ENCODE assay signal across 8 mouse cellular contexts in the genomic region with DNA sequence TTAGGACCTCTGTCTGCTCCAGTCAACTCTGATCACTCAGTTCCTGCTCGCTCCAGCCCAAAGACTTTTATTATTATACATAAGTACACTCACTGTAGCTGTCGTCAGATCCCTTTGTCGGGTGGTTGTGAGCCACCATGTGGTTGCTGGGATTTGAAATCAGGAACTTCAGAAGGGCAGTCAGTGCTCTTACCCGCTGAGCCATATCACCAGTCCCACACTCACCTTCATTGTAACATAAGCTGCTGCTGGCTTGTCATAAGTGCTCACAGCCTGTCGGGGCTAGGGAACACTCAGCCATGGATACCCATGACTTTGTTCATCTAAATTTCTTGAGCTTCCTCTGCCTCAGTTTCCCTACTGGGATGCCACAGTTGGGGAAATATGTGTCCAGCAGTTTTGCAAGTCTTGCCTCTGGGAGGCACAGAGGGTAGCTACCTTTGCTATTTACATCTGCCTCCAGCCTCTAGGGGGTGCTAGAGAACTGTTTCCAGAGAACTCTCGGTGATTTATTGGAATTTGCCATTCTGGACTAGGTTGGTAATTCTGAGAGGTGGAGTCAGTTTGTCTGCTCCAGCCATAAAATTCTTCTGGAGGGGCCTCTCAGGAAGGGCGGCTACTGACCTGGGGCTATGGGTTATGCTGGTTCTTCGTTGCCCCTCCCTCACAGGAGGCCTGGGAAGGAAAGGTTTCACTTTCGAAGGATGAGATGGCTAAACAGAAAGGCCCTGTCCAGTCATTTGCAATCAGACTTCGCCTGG. TPM values are rescaled to one million over a fixed set of nuclear protein-coding genes. Genes with fewer than 3 reads are reported as not detected.
DNase-seq lines count a peak whose midpoint lies in the region; ATAC-seq and TF ChIP-seq lines count a peak whose summit lies in the region.

No protein-coding gene starts in this region.

- no peak overlapping the region for H3K9ac ChIP-seq in hindbrain, embryonic 11.5 days (ENCODE audit: low read depth, low read length)
- H3K9ac ChIP-seq in hindbrain, embryonic 12.5 days: no peak overlapping the region
- peak overlapping the region; percentile 65 for H3K9ac ChIP-seq in heart, embryonic 13.5 days
- no peak overlapping the region for H3K9ac ChIP-seq in lung, embryonic 14.5 days

- no peaks in the 10 kb centered on the region for H3K9me3 ChIP-seq in hindbrain, embryonic 11.5 days (ENCODE audit: control insufficient read depth, low read length)
- H3K9me3 ChIP-seq in hindbrain, embryonic 12.5 days (replicated peaks): no peaks in the 10 kb centered on the region
- no peaks in the 10 kb centered on the region for H3K9me3 ChIP-seq in heart, embryonic 13.5 days
- no peaks in the 10 kb centered on the region for H3K9me3 ChIP-seq in lung, embryonic 14.5 days (ENCODE audit: low read depth, low read length)

- no peak overlapping the region for H3K4me3 ChIP-seq in hindbrain, embryonic 11.5 days (ENCODE audit: low read depth, low read length)
- no peak overlapping the region for H3K4me3 ChIP-seq in hindbrain, embryonic 12.5 days
- H3K4me3 ChIP-seq in cortical plate, adult 2 months (ENCODE audit: insufficient read depth, low read length): peak overlapping the region; percentile 8; the same call in 1 of the 2 replicates
- peak overlapping the region; percentile 40 for H3K4me3 ChIP-seq in heart, embryonic 13.5 days
- H3K4me3 ChIP-seq in lung, embryonic 14.5 days (ENCODE audit: low read depth, low read length): 0 out of 2 replicates have a peak overlapping the region, but pooled peaks have one; percentile 1

- no peak overlapping the region for H3K27ac ChIP-seq in hindbrain, embryonic 11.5 days (ENCODE audit: low read depth, low read length)
- H3K27ac ChIP-seq in hindbrain, embryonic 12.5 days: no peak overlapping the region
- H3K27ac ChIP-seq in cortical plate, adult 2 months (ENCODE audit: insufficient read depth, low read length): no peak overlapping the region
- no peak overlapping the region for H3K27ac ChIP-seq in heart, embryonic 13.5 days (replicated peaks)
- no peak overlapping the region for H3K27ac ChIP-seq in lung, embryonic 14.5 days (ENCODE audit: low read depth)

- peak; percentile 83 for DNase-seq in hindbrain, embryonic 11.5 days (ENCODE audit: low spot score)
- DNase-seq in ZHBTc4 (ENCODE audit: low read depth, low spot score): peak; percentile 92
- peak; percentile 87 for DNase-seq in kidney, postnatal 14 days
- peak; percentile 91 for DNase-seq in lung, embryonic 14.5 days
- DNase-seq in right cerebral cortex, postnatal 36 days (ENCODE audit: low spot score in 2 of 2): peak; percentile 52 to 63

- peak; percentile 68 for TF ChIP-seq CTCF in cortical plate, adult 2 months (IDR thresholded peaks at IDR 0.05; ENCODE audit: extremely low read depth, insufficient read depth, low read length)
- TF ChIP-seq CTCF in lung, embryonic 14.5 days (IDR thresholded peaks at IDR 0.05; ENCODE audit: low read depth): peak; percentile 77

- TF ChIP-seq POLR2A in cortical plate, adult 2 months (IDR thresholded peaks at IDR 0.05; ENCODE audit: extremely low read depth, insufficient read depth, low read length): no peak

- no peak for ATAC-seq in hindbrain, embryonic 11.5 days (ENCODE audit: low FRiP score)
- no peak for ATAC-seq in hindbrain, embryonic 12.5 days (ENCODE audit: low FRiP score)
- no peak for ATAC-seq in heart, embryonic 13.5 days (ENCODE audit: extremely low read depth, insufficient number of reproducible peaks, low FRiP score, low TSS enrichment)
- 0 out of 2 replicates have a peak, but pooled peaks have one; percentile 20 for ATAC-seq in lung, embryonic 14.5 days (ENCODE audit: insufficient read depth)

- no peak overlapping the region for H3K4me2 ChIP-seq in hindbrain, embryonic 11.5 days (replicated peaks; ENCODE audit: low read depth, low read length)
- H3K4me2 ChIP-seq in hindbrain, embryonic 12.5 days (replicated peaks): no peak overlapping the region; the same call in 1 of the 2 replicates
- H3K4me2 ChIP-seq in heart, embryonic 13.5 days: peak overlapping the region; percentile 60
- H3K4me2 ChIP-seq in lung, embryonic 14.5 days: peak overlapping the region; percentile 32; the same call in 1 of the 2 replicates

- 37% methylated on average over 10 of the region's 10 CpGs for WGBS in hindbrain, embryonic 11.5 days
- WGBS in hindbrain, embryonic 12.5 days: 36% methylated on average over 10 of the region's 10 CpGs
- WGBS in heart, embryonic 13.5 days: 32% methylated on average over 10 of the region's 10 CpGs
- 27% methylated on average over 10 of the region's 10 CpGs for WGBS in lung, embryonic 14.5 days

- H3K36me3 ChIP-seq in hindbrain, embryonic 11.5 days (ENCODE audit: control insufficient read depth, insufficient read depth, low read length): peaks cover 10% of the 10 kb centered on the region
- peaks cover 26% of the 10 kb centered on the region for H3K36me3 ChIP-seq in hindbrain, embryonic 12.5 days
- H3K36me3 ChIP-seq in heart, embryonic 13.5 days: peaks cover 26% of the 10 kb centered on the region
- peaks cover 22% of the 10 kb centered on the region for H3K36me3 ChIP-seq in lung, embryonic 14.5 days (ENCODE audit: insufficient read depth)

- peaks cover 40% of the 10 kb centered on the region for H3K27me3 ChIP-seq in hindbrain, embryonic 11.5 days (ENCODE audit: control insufficient read depth, insufficient read depth, low read length)
- peaks cover 42% of the 10 kb centered on the region for H3K27me3 ChIP-seq in hindbrain, embryonic 12.5 days
- H3K27me3 ChIP-seq in heart, embryonic 13.5 days (replicated peaks): peaks cover 50% of the 10 kb centered on the region
- peaks cover 42% of the 10 kb centered on the region for H3K27me3 ChIP-seq in lung, embryonic 14.5 days (ENCODE audit: insufficient read depth, low read length)

- peaks cover 12% of the 10 kb centered on the region for H3K4me1 ChIP-seq in hindbrain, embryonic 11.5 days (replicated peaks; ENCODE audit: control insufficient read depth, insufficient read depth, low read length)
- H3K4me1 ChIP-seq in hindbrain, embryonic 12.5 days: peaks cover 21% of the 10 kb centered on the region
- no peaks in the 10 kb centered on the region for H3K4me1 ChIP-seq in cortical plate, adult 2 months (ENCODE audit: control insufficient read depth, insufficient read depth, low read length)
- peaks cover 25% of the 10 kb centered on the region for H3K4me1 ChIP-seq in heart, embryonic 13.5 days
- H3K4me1 ChIP-seq in lung, embryonic 14.5 days (ENCODE audit: insufficient read depth): peaks cover 4% of the 10 kb centered on the region; the same call in 1 of the 2 replicates

RNA-seq across cellular contexts. Expression of a gene that starts 3.2 kb away (rescaled TPM):
- 2.0 and 2.6 TPM in 2 replicates for polyA plus RNA-seq in hindbrain, embryonic 11.5 days (2014; fragmentation: Nextera tagmentation; extraction: Ambion mirVana)
- polyA plus RNA-seq in hindbrain, embryonic 12.5 days (2016; fragmentation: Nextera tagmentation; extraction: Ambion mirVana): 2.9 and 5.7 TPM in 2 replicates
- 0.85 and 0.96 TPM in 2 replicates for polyA plus RNA-seq in cortical plate, adult 2 months (2012; rRNA removed)
- 0.09 and 0.32 TPM in 2 replicates for polyA plus RNA-seq in heart, embryonic 13.5 days (2015; fragmentation: Nextera tagmentation; extraction: Ambion mirVana)
- not detected in 2 replicates for polyA plus RNA-seq in lung, embryonic 14.5 days (2014; fragmentation: Nextera tagmentation; extraction: Ambion mirVana)

RNA-seq across cellular contexts. Expression of a gene that starts 8.1 kb away (rescaled TPM):
- polyA plus RNA-seq in hindbrain, embryonic 11.5 days (2014; fragmentation: Nextera tagmentation; extraction: Ambion mirVana): 28.0 and 28.9 TPM in 2 replicates
- 40.3 and 41.6 TPM in 2 replicates for polyA plus RNA-seq in hindbrain, embryonic 12.5 days (2016; fragmentation: Nextera tagmentation; extraction: Ambion mirVana)
- 61.8 and 65.7 TPM in 2 replicates for polyA plus RNA-seq in cortical plate, adult 2 months (2012; rRNA removed)
- polyA plus RNA-seq in heart, embryonic 13.5 days (2015; fragmentation: Nextera tagmentation; extraction: Ambion mirVana): 12.3 and 12.6 TPM in 2 replicates
- polyA plus RNA-seq in lung, embryonic 14.5 days (2014; fragmentation: Nextera tagmentation; extraction: Ambion mirVana): 35.8 TPM in 2 replicates

RNA-seq across cellular contexts. Expression of a gene that starts 22.6 kb away (rescaled TPM):
- polyA plus RNA-seq in hindbrain, embryonic 11.5 days (2014; fragmentation: Nextera tagmentation; extraction: Ambion mirVana): 127 and 135 TPM in 2 replicates
- polyA plus RNA-seq in hindbrain, embryonic 12.5 days (2016; fragmentation: Nextera tagmentation; extraction: Ambion mirVana): 203 and 212 TPM in 2 replicates
- polyA plus RNA-seq in cortical plate, adult 2 months (2012; rRNA removed): 257 and 259 TPM in 2 replicates
- polyA plus RNA-seq in heart, embryonic 13.5 days (2015; fragmentation: Nextera tagmentation; extraction: Ambion mirVana): 52.1 and 54.1 TPM in 2 replicates
- polyA plus RNA-seq in lung, embryonic 14.5 days (2014; fragmentation: Nextera tagmentation; extraction: Ambion mirVana): 64.9 and 73.4 TPM in 2 replicates

RNA-seq across cellular contexts. Expression of a gene that starts 22.7 kb away (rescaled TPM):
- 30.2 and 31.3 TPM in 2 replicates for polyA plus RNA-seq in hindbrain, embryonic 11.5 days (2014; fragmentation: Nextera tagmentation; extraction: Ambion mirVana)
- 29.1 and 31.2 TPM in 2 replicates for polyA plus RNA-seq in hindbrain, embryonic 12.5 days (2016; fragmentation: Nextera tagmentation; extraction: Ambion mirVana)
- 10.3 and 10.6 TPM in 2 replicates for polyA plus RNA-seq in cortical plate, adult 2 months (2012; rRNA removed)
- 30.9 and 31.0 TPM in 2 replicates for polyA plus RNA-seq in heart, embryonic 13.5 days (2015; fragmentation: Nextera tagmentation; extraction: Ambion mirVana)
- 68.4 and 79.0 TPM in 2 replicates for polyA plus RNA-seq in lung, embryonic 14.5 days (2014; fragmentation: Nextera tagmentation; extraction: Ambion mirVana)

RNA-seq across cellular contexts. Expression of a gene that starts 26.2 kb away (rescaled TPM):
- polyA plus RNA-seq in hindbrain, embryonic 11.5 days (2014; fragmentation: Nextera tagmentation; extraction: Ambion mirVana): 0.08 TPM in 1 of 2 replicates, not detected in the other
- polyA plus RNA-seq in hindbrain, embryonic 12.5 days (2016; fragmentation: Nextera tagmentation; extraction: Ambion mirVana): 0.21 and 1.2 TPM in 2 replicates
- 0.21 TPM in 2 replicates for polyA plus RNA-seq in cortical plate, adult 2 months (2012; rRNA removed)
- 0.11 TPM in 1 of 2 replicates, not detected in the other for polyA plus RNA-seq in heart, embryonic 13.5 days (2015; fragmentation: Nextera tagmentation; extraction: Ambion mirVana)
- polyA plus RNA-seq in lung, embryonic 14.5 days (2014; fragmentation: Nextera tagmentation; extraction: Ambion mirVana): 0.17 TPM in 1 of 2 replicates, not detected in the other

Comparison
In these comparisons a context has a peak if more than half of its experiments do, and no peak if none do; other contexts are left out.
1. H3K4me2 ChIP-seq: peak in heart, embryonic 13.5 days (single experiment) and lung, embryonic 14.5 days (single experiment); none in hindbrain, embryonic 11.5 days (single experiment) and hindbrain, embryonic 12.5 days (single experiment).
2. H3K4me3 ChIP-seq: peak in cortical plate, adult 2 months (single experiment), heart, embryonic 13.5 days (single experiment) and lung, embryonic 14.5 days (single experiment); none in hindbrain, embryonic 11.5 days (single experiment) and hindbrain, embryonic 12.5 days (single experiment).
3. Peak in every context shown above with its lines, with median percentiles within 50 percentile points of each other: DNase-seq.